Comparison of ENCODE assay signal across 24 mouse cellular contexts in genomic region chr9:53004253-53004978, GRCm38 (mm10).
DNase-seq lines count a peak whose midpoint lies in the region; ATAC-seq and TF ChIP-seq lines count a peak whose summit lies in the region.
"Had no signal": no experiment of that assay in that cellular context is flagged by ENCODE, and none has a peak within 500 bp of the region (broad histone marks: within the 10 kb centered on the region; RNA-seq: fewer than 3 reads in every experiment).

No protein-coding gene starts in this region.

- no peak for TF ChIP-seq CTCF in thymus, adult 2 months (IDR thresholded peaks at IDR 0.05; ENCODE audit: borderline replicate concordance, control insufficient read depth, extremely low read depth, insufficient read depth, low read length, poor library complexity)

- H3K27ac ChIP-seq in forebrain, embryonic 14.5 days (ENCODE audit: low read depth, low read length) = no peak overlapping the region
- H3K27ac ChIP-seq in forebrain, embryonic 10.5 days = no peak overlapping the region
- H3K27ac ChIP-seq in neural tube, embryonic 15.5 days (replicated peaks) = 0 out of 2 replicates have a peak overlapping the region, but pooled peaks have one; percentile 29
- peak overlapping the region; percentile 58 for H3K27ac ChIP-seq in midbrain, embryonic 14.5 days (replicated peaks; ENCODE audit: low read depth, low read length)
- no peak overlapping the region for H3K27ac ChIP-seq in thymus, adult 2 months (ENCODE audit: control insufficient read depth, insufficient read depth, low read length)
- H3K27ac ChIP-seq: embryonic facial prominence, embryonic 12.5 days; kidney, embryonic 15.5 days; left cerebral cortex, adult 2 months; liver, embryonic 13.5 days; neural tube, embryonic 13.5 days; stomach, embryonic 15.5 days had no signal

- peak; percentile 72 for DNase-seq in forebrain, embryonic 14.5 days (ENCODE audit: low spot score)
- no peak for DNase-seq in forebrain, embryonic 10.5 days (ENCODE audit: extremely low spot score, low spot score)
- no peak for DNase-seq in neural tube, embryonic 10.5 days (ENCODE audit: extremely low spot score, low spot score)
- peak; percentile 63 for DNase-seq in midbrain, embryonic 14.5 days
- no peak for DNase-seq in cerebellum, postnatal 36 days
- no peak for DNase-seq in thymus, adult 2 months
- DNase-seq: adrenal gland, postnatal 25 days; cerebellum, adult 18-20 months; cerebellum, postnatal 14 days; heart, adult 11 months; kidney, adult 11 months; kidney, postnatal 36 days; liver, embryonic 13.5 days; lung, adult 2 months; right cerebral cortex, postnatal 4 days; thymus, postnatal 36 days had no signal

- peak; percentile 84 for ATAC-seq in forebrain, embryonic 14.5 days
- no peak for ATAC-seq in neural tube, embryonic 15.5 days (ENCODE audit: low FRiP score)
- 0 out of 2 replicates have a peak, but pooled peaks have one; percentile 40 for ATAC-seq in midbrain, embryonic 14.5 days (ENCODE audit: low FRiP score, low TSS enrichment)

- H3K4me2 ChIP-seq in forebrain, embryonic 14.5 days (ENCODE audit: low read length) = no peak overlapping the region
- H3K4me2 ChIP-seq in neural tube, embryonic 15.5 days = no peak overlapping the region
- H3K4me2 ChIP-seq in midbrain, embryonic 14.5 days (ENCODE audit: low read length) = no peak overlapping the region
- H3K4me2 ChIP-seq: embryonic facial prominence, embryonic 12.5 days; heart, embryonic 11.5 days; kidney, embryonic 15.5 days; liver, embryonic 13.5 days; neural tube, embryonic 13.5 days; stomach, embryonic 15.5 days had no signal

- WGBS in forebrain, embryonic 14.5 days = 12% methylated on average over 3 of the region's 3 CpGs
- 84% methylated on average over 3 of the region's 3 CpGs for WGBS in forebrain, embryonic 10.5 days
- WGBS in neural tube, embryonic 15.5 days = 42% methylated on average over 3 of the region's 3 CpGs
- 19% methylated on average over 3 of the region's 3 CpGs for WGBS in midbrain, embryonic 14.5 days
- 78% methylated on average over 3 of the region's 3 CpGs for WGBS in thymus, adult 2 months

- H3K4me1 ChIP-seq in forebrain, embryonic 14.5 days (ENCODE audit: control insufficient read depth, insufficient read depth, low read length) = peaks cover 3% of the 10 kb centered on the region; the same call in 1 of the 2 replicates
- peaks cover 5% of the 10 kb centered on the region; the same call in 1 of the 2 replicates for H3K4me1 ChIP-seq in forebrain, embryonic 10.5 days
- no peaks in the 10 kb centered on the region for H3K4me1 ChIP-seq in neural tube, embryonic 15.5 days
- no peaks in the 10 kb centered on the region for H3K4me1 ChIP-seq in midbrain, embryonic 14.5 days (ENCODE audit: control insufficient read depth, insufficient read depth, low read length)
- no peaks in the 10 kb centered on the region for H3K4me1 ChIP-seq in thymus, adult 2 months (replicated peaks; ENCODE audit: control insufficient read depth, insufficient read depth, low read length)
- H3K4me1 ChIP-seq: embryonic facial prominence, embryonic 12.5 days; kidney, embryonic 15.5 days; liver, embryonic 13.5 days; megakaryocyte, embryonic 14.5 days; neural tube, embryonic 13.5 days; stomach, embryonic 15.5 days had no signal

- no peaks in the 10 kb centered on the region for H3K9me3 ChIP-seq in forebrain, embryonic 14.5 days (replicated peaks; ENCODE audit: control insufficient read depth, low read length)
- H3K9me3 ChIP-seq in forebrain, embryonic 10.5 days = no peaks in the 10 kb centered on the region
- H3K9me3 ChIP-seq in neural tube, embryonic 15.5 days (replicated peaks) = no peaks in the 10 kb centered on the region
- no peaks in the 10 kb centered on the region for H3K9me3 ChIP-seq in midbrain, embryonic 14.5 days (ENCODE audit: control insufficient read depth, low read length)
- H3K9me3 ChIP-seq: embryonic facial prominence, embryonic 12.5 days; kidney, embryonic 15.5 days; neural tube, embryonic 13.5 days; stomach, embryonic 15.5 days had no signal

- no peak overlapping the region for H3K9ac ChIP-seq in forebrain, embryonic 14.5 days (ENCODE audit: low read length)
- no peak overlapping the region for H3K9ac ChIP-seq in neural tube, embryonic 15.5 days (replicated peaks)
- no peak overlapping the region for H3K9ac ChIP-seq in midbrain, embryonic 14.5 days (replicated peaks; ENCODE audit: low read length)
- H3K9ac ChIP-seq: embryonic facial prominence, embryonic 12.5 days; kidney, embryonic 15.5 days; liver, embryonic 13.5 days; neural tube, embryonic 13.5 days; stomach, embryonic 15.5 days had no signal

- no peak for TF ChIP-seq POLR2A in thymus, adult 2 months (IDR thresholded peaks at IDR 0.05; ENCODE audit: control insufficient read depth, extremely low read depth, insufficient read depth, low read length, poor library complexity)

- H3K4me3 ChIP-seq in forebrain, embryonic 14.5 days (ENCODE audit: low read depth, low read length) = no peak overlapping the region
- H3K4me3 ChIP-seq in forebrain, embryonic 10.5 days = no peak overlapping the region
- no peak overlapping the region for H3K4me3 ChIP-seq in neural tube, embryonic 15.5 days (replicated peaks)
- no peak overlapping the region for H3K4me3 ChIP-seq in midbrain, embryonic 14.5 days (replicated peaks; ENCODE audit: low read depth, low read length)
- no peak overlapping the region for H3K4me3 ChIP-seq in thymus, adult 2 months (ENCODE audit: control insufficient read depth, insufficient read depth, low read length)
- H3K4me3 ChIP-seq: embryonic facial prominence, embryonic 12.5 days; kidney, embryonic 15.5 days; left cerebral cortex, adult 2 months; liver, embryonic 13.5 days; megakaryocyte, embryonic 14.5 days; neural tube, embryonic 13.5 days; stomach, embryonic 15.5 days had no signal

- no peaks in the 10 kb centered on the region for H3K27me3 ChIP-seq in forebrain, embryonic 14.5 days (replicated peaks; ENCODE audit: control insufficient read depth, insufficient read depth, low read length)
- H3K27me3 ChIP-seq in forebrain, embryonic 10.5 days (ENCODE audit: poor library complexity, severe bottlenecking) = no peaks in the 10 kb centered on the region
- no peaks in the 10 kb centered on the region for H3K27me3 ChIP-seq in neural tube, embryonic 15.5 days (replicated peaks)
- H3K27me3 ChIP-seq in midbrain, embryonic 14.5 days (ENCODE audit: control insufficient read depth, insufficient read depth, low read length) = no peaks in the 10 kb centered on the region
- H3K27me3 ChIP-seq in thymus, adult 2 months (ENCODE audit: control insufficient read depth, insufficient read depth, low read length) = no peaks in the 10 kb centered on the region
- H3K27me3 ChIP-seq: embryonic facial prominence, embryonic 12.5 days; kidney, embryonic 15.5 days; liver, embryonic 13.5 days; neural tube, embryonic 13.5 days; stomach, embryonic 15.5 days had no signal

- H3K36me3 ChIP-seq in forebrain, embryonic 14.5 days (ENCODE audit: control insufficient read depth, insufficient read depth, low read length) = no peaks in the 10 kb centered on the region
- no peaks in the 10 kb centered on the region for H3K36me3 ChIP-seq in forebrain, embryonic 10.5 days (replicated peaks)
- no peaks in the 10 kb centered on the region for H3K36me3 ChIP-seq in neural tube, embryonic 15.5 days
- H3K36me3 ChIP-seq in midbrain, embryonic 14.5 days (ENCODE audit: control insufficient read depth, insufficient read depth, low read length) = no peaks in the 10 kb centered on the region
- no peaks in the 10 kb centered on the region for H3K36me3 ChIP-seq in thymus, adult 2 months (ENCODE audit: control insufficient read depth, insufficient read depth, low read length)
- H3K36me3 ChIP-seq: embryonic facial prominence, embryonic 12.5 days; kidney, embryonic 15.5 days; liver, embryonic 13.5 days; neural tube, embryonic 13.5 days; stomach, embryonic 15.5 days had no signal

Comparison
In these comparisons a context has a peak if more than half of its experiments do, and no peak if none do; other contexts are left out.
1. DNase-seq: peak in forebrain, embryonic 14.5 days (single experiment) and midbrain, embryonic 14.5 days (single experiment); none in forebrain, embryonic 10.5 days (single experiment), neural tube, embryonic 10.5 days (single experiment), cerebellum, postnatal 36 days (0 of 2) and thymus, adult 2 months (single experiment).
2. H3K27ac ChIP-seq: peak in neural tube, embryonic 15.5 days (single experiment) and midbrain, embryonic 14.5 days (single experiment); none in forebrain, embryonic 14.5 days (single experiment), forebrain, embryonic 10.5 days (single experiment) and thymus, adult 2 months (single experiment).